In genomic region chr10:87711798-87712197, GRCm38 (mm10) we compare ENCODE assay signal across 11 mouse cellular contexts.
DNase-seq lines count a peak whose midpoint lies in the region; ATAC-seq and TF ChIP-seq lines count a peak whose summit lies in the region.
"Had no signal": no experiment of that assay in that cellular context is flagged by ENCODE, and none has a peak within 500 bp of the region (broad histone marks: within the 10 kb centered on the region; RNA-seq: fewer than 3 reads in every experiment).

No protein-coding gene starts in this region.

- H3K27me3 ChIP-seq in heart, embryonic 12.5 days (replicated peaks), result no peaks in the 10 kb centered on the region
- no peaks in the 10 kb centered on the region for H3K27me3 ChIP-seq in hindbrain, embryonic 16.5 days (replicated peaks; ENCODE audit: control insufficient read depth, insufficient read depth, low read length)
- H3K27me3 ChIP-seq: hindbrain, embryonic 15.5 days had no signal

- no peaks in the 10 kb centered on the region for H3K9me3 ChIP-seq in heart, embryonic 12.5 days (replicated peaks)
- no peaks in the 10 kb centered on the region for H3K9me3 ChIP-seq in hindbrain, embryonic 16.5 days (ENCODE audit: control insufficient read depth, low read length)
- H3K9me3 ChIP-seq: hindbrain, embryonic 15.5 days had no signal

- H3K4me1 ChIP-seq in heart, embryonic 12.5 days (replicated peaks), result peaks cover 20% of the 10 kb centered on the region
- no peaks in the 10 kb centered on the region for H3K4me1 ChIP-seq in hindbrain, embryonic 16.5 days (ENCODE audit: control insufficient read depth, insufficient read depth, low read depth, low read length)
- H3K4me1 ChIP-seq: hindbrain, embryonic 15.5 days had no signal

- H3K36me3 ChIP-seq in heart, embryonic 12.5 days, result no peaks in the 10 kb centered on the region
- H3K36me3 ChIP-seq in hindbrain, embryonic 16.5 days (ENCODE audit: control insufficient read depth, insufficient read depth, low read length), result no peaks in the 10 kb centered on the region
- H3K36me3 ChIP-seq: hindbrain, embryonic 15.5 days had no signal

- no peak for TF ChIP-seq CTCF in left cerebral cortex, adult 2 months (IDR thresholded peaks at IDR 0.05)

- peak overlapping the region; percentile 56 for H3K27ac ChIP-seq in heart, embryonic 12.5 days (ENCODE audit: poor library complexity, severe bottlenecking)
- H3K27ac ChIP-seq in left cerebral cortex, adult 2 months, result no peak overlapping the region
- H3K27ac ChIP-seq in hindbrain, embryonic 16.5 days (ENCODE audit: low read depth, low read length), result no peak overlapping the region
- H3K27ac ChIP-seq: hindbrain, embryonic 15.5 days had no signal

- 0 out of 2 replicates have a peak overlapping the region, but pooled peaks have one; percentile 13 for H3K4me2 ChIP-seq in heart, embryonic 12.5 days
- H3K4me2 ChIP-seq in hindbrain, embryonic 16.5 days (ENCODE audit: low read length), result no peak overlapping the region
- H3K4me2 ChIP-seq: hindbrain, embryonic 15.5 days had no signal

- DNase-seq in gastrocnemius, adult 18-20 months (ENCODE audit: low spot score), result peak; percentile 17
- DNase-seq in gastrocnemius, postnatal 14 days, result no peak
- DNase-seq in Muller cell, postnatal 12 days (ENCODE audit: inconsistent ontology term), result peak; percentile 7
- peak; percentile 44 to 63 for DNase-seq in kidney, postnatal 25 days
- no peak for DNase-seq in spleen, postnatal 14 days (ENCODE audit: low spot score in 2 of 2)
- DNase-seq in left cerebral cortex, adult 2 months (ENCODE audit: extremely low spot score in 1 of 2, low spot score in 2 of 2), result no peak
- DNase-seq: B cell, adult 2 months; midbrain, embryonic 14.5 days had no signal

- intact Hi-C loops in gastrocnemius, postnatal 14 days (cut with DNase I; ENCODE audit: low total_unique reads), result no loop called here
- intact Hi-C loops in left cerebral cortex, adult 2 months (cut with DNase I), result no loop called here

- ATAC-seq in heart, embryonic 12.5 days (ENCODE audit: insufficient number of reproducible peaks, low FRiP score), result peak; percentile 86
- ATAC-seq in hindbrain, embryonic 16.5 days, result no peak

- WGBS in heart, embryonic 12.5 days, result 13% methylated on average over 3 of the region's 3 CpGs
- 57% methylated on average over 3 of the region's 3 CpGs for whole genome bisulfite sequencing in hindbrain, embryonic 16.5 days

- no peak overlapping the region for H3K9ac ChIP-seq in heart, embryonic 12.5 days
- no peak overlapping the region for H3K9ac ChIP-seq in hindbrain, embryonic 16.5 days (ENCODE audit: low read depth, low read length)
- H3K9ac ChIP-seq: hindbrain, embryonic 15.5 days had no signal

- no peak overlapping the region for H3K4me3 ChIP-seq in heart, embryonic 12.5 days
- no peak overlapping the region for H3K4me3 ChIP-seq in left cerebral cortex, adult 2 months
- no peak overlapping the region for H3K4me3 ChIP-seq in hindbrain, embryonic 16.5 days (ENCODE audit: low read length)
- H3K4me3 ChIP-seq: hindbrain, embryonic 15.5 days had no signal

Comparison
In these comparisons a context has a peak if more than half of its experiments do, and no peak if none do; other contexts are left out.
1. DNase-seq: peak in gastrocnemius, adult 18-20 months (single experiment), Muller cell, postnatal 12 days (single experiment) and kidney, postnatal 25 days (2 of 2); none in gastrocnemius, postnatal 14 days (single experiment), spleen, postnatal 14 days (0 of 2) and left cerebral cortex, adult 2 months (0 of 2).